In the genomic region with DNA sequence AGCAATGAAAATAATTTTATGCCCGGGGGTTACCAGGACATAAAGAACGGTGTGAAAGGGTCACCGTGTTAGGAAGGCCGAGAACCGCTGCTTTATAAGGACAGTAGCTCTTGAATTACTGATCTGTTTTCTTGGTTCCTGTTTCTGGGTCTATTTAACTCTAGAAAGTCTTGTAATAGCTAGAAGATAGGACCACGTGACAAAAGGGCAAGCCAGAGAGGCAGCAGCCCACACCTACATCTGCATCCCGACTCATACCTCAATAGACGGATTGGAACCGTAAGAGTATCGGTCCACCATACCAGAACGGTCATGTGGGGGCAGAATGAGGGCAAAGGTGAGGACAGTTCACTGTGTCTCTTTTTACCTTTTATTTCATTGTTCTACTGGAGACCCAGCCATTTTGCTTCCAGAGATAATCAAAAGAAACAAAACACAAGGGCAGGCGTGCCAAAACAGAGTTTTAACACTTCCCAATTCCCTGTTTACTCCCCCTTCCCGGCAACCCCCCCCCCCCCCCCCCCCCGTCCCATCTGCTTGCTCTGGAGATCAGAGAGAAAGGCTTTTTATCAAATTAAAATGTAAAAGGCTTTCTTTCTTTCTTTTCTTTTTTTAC, we compare ENCODE assay signal across 10 mouse cellular contexts. TPM values are rescaled to one million over a fixed set of nuclear protein-coding genes. Genes with fewer than 3 reads are reported as not detected.
DNase-seq lines count a peak whose midpoint lies in the region; ATAC-seq lines count a peak whose summit lies in the region.
"Had no signal": no experiment of that assay in that cellular context is flagged by ENCODE, and none has a peak within 500 bp of the region (broad histone marks: within the 10 kb centered on the region; RNA-seq: fewer than 3 reads in every experiment).

No protein-coding gene starts in this region.

- peak overlapping the region; percentile 26 for H3K4me2 ChIP-seq in kidney, embryonic 16.5 days (replicated peaks; ENCODE audit: low read depth, low read length)
- H3K4me2 ChIP-seq in neural tube, embryonic 14.5 days (ENCODE audit: low read depth, low read length) = no peak overlapping the region
- no peak overlapping the region for H3K4me2 ChIP-seq in limb, embryonic 15.5 days
- H3K4me2 ChIP-seq: hindbrain, embryonic 13.5 days; liver, embryonic 13.5 days had no signal

- no peaks in the 10 kb centered on the region for H3K9me3 ChIP-seq in kidney, embryonic 16.5 days (ENCODE audit: low read length)
- no peaks in the 10 kb centered on the region for H3K9me3 ChIP-seq in neural tube, embryonic 14.5 days (ENCODE audit: control insufficient read depth, low read length)
- no peaks in the 10 kb centered on the region for H3K9me3 ChIP-seq in limb, embryonic 15.5 days
- H3K9me3 ChIP-seq: hindbrain, embryonic 13.5 days; liver, embryonic 13.5 days had no signal

- H3K9ac ChIP-seq in kidney, embryonic 16.5 days (replicated peaks; ENCODE audit: low read length) = 0 out of 2 replicates have a peak overlapping the region, but pooled peaks have one; percentile 26
- H3K9ac ChIP-seq in neural tube, embryonic 14.5 days (replicated peaks; ENCODE audit: low read depth, low read length) = no peak overlapping the region
- no peak overlapping the region for H3K9ac ChIP-seq in limb, embryonic 15.5 days
- H3K9ac ChIP-seq: hindbrain, embryonic 13.5 days; liver, embryonic 13.5 days had no signal

- H3K4me3 ChIP-seq in kidney, embryonic 16.5 days (ENCODE audit: low read length) = no peak overlapping the region
- H3K4me3 ChIP-seq in neural tube, embryonic 14.5 days (ENCODE audit: low read depth, low read length) = no peak overlapping the region
- no peak overlapping the region for H3K4me3 ChIP-seq in limb, embryonic 15.5 days
- H3K4me3 ChIP-seq: hindbrain, embryonic 13.5 days; liver, embryonic 13.5 days had no signal

- DNase-seq in kidney, adult 9 months = no peak
- no peak for DNase-seq in neural tube, embryonic 10.5 days (ENCODE audit: extremely low spot score, low spot score)
- no peak for DNase-seq in spleen, postnatal 4 days (ENCODE audit: low spot score in 2 of 2)
- DNase-seq in thymus, adult 18-20 months = no peak

- no peaks in the 10 kb centered on the region for H3K36me3 ChIP-seq in kidney, embryonic 16.5 days (ENCODE audit: insufficient read depth, low read length)
- H3K36me3 ChIP-seq in neural tube, embryonic 14.5 days (ENCODE audit: control insufficient read depth, insufficient read depth, low read length) = no peaks in the 10 kb centered on the region
- H3K36me3 ChIP-seq in limb, embryonic 15.5 days = no peaks in the 10 kb centered on the region
- H3K36me3 ChIP-seq: hindbrain, embryonic 13.5 days; liver, embryonic 13.5 days had no signal

- H3K27me3 ChIP-seq in kidney, embryonic 16.5 days (ENCODE audit: insufficient read depth, low read length) = no peaks in the 10 kb centered on the region
- H3K27me3 ChIP-seq in neural tube, embryonic 14.5 days (ENCODE audit: control insufficient read depth, insufficient read depth, low read length) = no peaks in the 10 kb centered on the region
- no peaks in the 10 kb centered on the region for H3K27me3 ChIP-seq in limb, embryonic 15.5 days
- H3K27me3 ChIP-seq: liver, embryonic 13.5 days had no signal

- 56% methylated on average over 14 of the region's 14 CpGs for WGBS in kidney, embryonic 16.5 days
- WGBS in neural tube, embryonic 14.5 days = 67% methylated on average over 14 of the region's 14 CpGs
- WGBS in limb, embryonic 15.5 days = 67% methylated on average over 14 of the region's 14 CpGs

- peaks cover 17% of the 10 kb centered on the region for H3K4me1 ChIP-seq in kidney, embryonic 16.5 days (ENCODE audit: insufficient read depth, low read length)
- H3K4me1 ChIP-seq in neural tube, embryonic 14.5 days (ENCODE audit: control insufficient read depth, insufficient read depth, low read length) = no peaks in the 10 kb centered on the region
- peaks cover 9% of the 10 kb centered on the region for H3K4me1 ChIP-seq in limb, embryonic 15.5 days

- peak overlapping the region; percentile 60 for H3K27ac ChIP-seq in kidney, embryonic 16.5 days (ENCODE audit: low read length)
- peak overlapping the region; percentile 24; the same call in 1 of the 2 replicates for H3K27ac ChIP-seq in neural tube, embryonic 14.5 days (ENCODE audit: low read depth, low read length)
- H3K27ac ChIP-seq in limb, embryonic 15.5 days = 0 out of 2 replicates have a peak overlapping the region, but pooled peaks have one; percentile 23

- no peak for ATAC-seq in kidney, embryonic 16.5 days (ENCODE audit: low FRiP score, low TSS enrichment)
- no peak for ATAC-seq in neural tube, embryonic 14.5 days (ENCODE audit: low read depth)
- ATAC-seq in limb, embryonic 15.5 days (ENCODE audit: insufficient number of reproducible peaks, low FRiP score, low TSS enrichment, low read depth) = no peak

RNA-seq across cellular contexts. Expression of gene Slc7a8, which starts 27.7 kb away (rescaled TPM):
- polyA plus RNA-seq in kidney, embryonic 16.5 days (2015; fragmentation: Nextera tagmentation; extraction: Ambion mirVana) = 21.0 and 24.6 TPM in 2 replicates
- polyA plus RNA-seq in neural tube, embryonic 14.5 days (2014; fragmentation: Nextera tagmentation; extraction: Ambion mirVana) = 7.3 and 8.5 TPM in 2 replicates
- 5.0 and 5.4 TPM in 2 replicates for polyA plus RNA-seq in limb, embryonic 15.5 days (2015; fragmentation: Nextera tagmentation; extraction: Ambion mirVana)

RNA-seq across cellular contexts. Expression of gene Cebpe, which starts 42.1 kb away (rescaled TPM):
- 0.19 TPM in 1 of 2 replicates, not detected in the other for polyA plus RNA-seq in kidney, embryonic 16.5 days (2015; fragmentation: Nextera tagmentation; extraction: Ambion mirVana)
- polyA plus RNA-seq in neural tube, embryonic 14.5 days (2014; fragmentation: Nextera tagmentation; extraction: Ambion mirVana) = not detected in 2 replicates
- 0.12 TPM in 1 of 2 replicates, not detected in the other for polyA plus RNA-seq in limb, embryonic 15.5 days (2015; fragmentation: Nextera tagmentation; extraction: Ambion mirVana)
- polyA plus RNA-seq: hindbrain, embryonic 13.5 days; stomach, embryonic 14.5 days had no signal

RNA-seq across cellular contexts. Expression of gene Gm29776, which starts 55.5 kb away (rescaled TPM):
- 0.06 and 0.12 TPM in 2 replicates for polyA plus RNA-seq in kidney, embryonic 16.5 days (2015; fragmentation: Nextera tagmentation; extraction: Ambion mirVana)
- polyA plus RNA-seq in neural tube, embryonic 14.5 days (2014; fragmentation: Nextera tagmentation; extraction: Ambion mirVana) = 0.20 TPM in 1 of 2 replicates, not detected in the other
- polyA plus RNA-seq in limb, embryonic 15.5 days (2015; fragmentation: Nextera tagmentation; extraction: Ambion mirVana) = 0.21 and 0.24 TPM in 2 replicates

RNA-seq across cellular contexts. Expression of gene Rnf212b, which starts 59.8 kb away (rescaled TPM):
- 0.16 and 0.59 TPM in 2 replicates for polyA plus RNA-seq in kidney, embryonic 16.5 days (2015; fragmentation: Nextera tagmentation; extraction: Ambion mirVana)
- polyA plus RNA-seq in neural tube, embryonic 14.5 days (2014; fragmentation: Nextera tagmentation; extraction: Ambion mirVana) = not detected in 2 replicates
- not detected in 2 replicates for polyA plus RNA-seq in limb, embryonic 15.5 days (2015; fragmentation: Nextera tagmentation; extraction: Ambion mirVana)
- polyA plus RNA-seq: hindbrain, embryonic 13.5 days; liver, embryonic 13.5 days; stomach, embryonic 14.5 days had no signal
